Mouse (Mus musculus) adrenal gland, adult (tissue): Measurements from ENCODE around the gene Smyd2.

Experiments
- DNase-seq, 2 experiments: peaks; one replicate each; pipeline ENCODE4 v3.0.0; 2022 to 2023; ENCODE audit warnings: low spot score in 1 of 2; ENCODE audit not compliant: inconsistent age in 2 of 2

The Smyd2 gene

DNA sequence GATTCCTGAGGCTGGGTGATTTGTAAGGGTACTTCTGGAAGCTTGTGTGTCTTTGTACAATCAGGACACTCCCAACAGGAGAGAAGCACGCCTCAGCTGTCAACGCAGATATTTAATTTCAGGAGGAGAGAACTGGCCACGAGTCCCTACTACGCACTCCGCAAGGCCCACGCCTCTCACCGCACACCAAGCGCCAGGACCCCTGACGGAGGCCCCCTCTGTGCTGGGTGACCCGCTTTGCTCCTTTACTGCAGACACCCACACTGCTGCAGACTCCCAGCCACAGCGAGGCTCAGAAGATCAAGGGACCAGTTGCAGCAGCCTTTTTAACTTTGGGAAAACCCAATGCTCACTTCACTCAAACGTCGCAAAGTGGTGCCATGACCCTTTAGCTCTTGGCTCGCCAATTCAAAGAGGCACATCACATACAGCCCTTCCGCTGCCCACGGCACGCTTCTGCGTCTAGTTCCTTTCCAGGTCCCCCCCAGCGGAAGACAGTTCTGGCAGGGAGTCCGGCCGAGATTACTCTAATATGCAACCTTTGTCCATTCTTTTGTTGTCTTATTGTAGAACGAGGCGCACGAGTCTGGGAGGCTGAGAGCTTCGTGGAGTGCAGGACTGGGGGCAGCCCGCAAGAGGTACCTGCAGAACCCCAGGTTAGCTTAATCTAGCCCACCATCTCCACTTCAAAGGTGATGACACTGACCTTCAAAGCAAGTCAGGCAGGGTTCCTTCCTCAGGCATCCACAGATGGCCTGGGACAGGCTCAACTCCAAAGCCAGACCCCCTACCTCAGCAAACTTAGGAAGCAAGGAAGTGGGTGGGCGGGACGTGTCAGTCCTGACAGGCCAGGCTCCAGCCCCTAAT lies 1.2 kb downstream of the Smyd2 start:
- peak; percentile 26 to 55 for DNase-seq

DNA sequence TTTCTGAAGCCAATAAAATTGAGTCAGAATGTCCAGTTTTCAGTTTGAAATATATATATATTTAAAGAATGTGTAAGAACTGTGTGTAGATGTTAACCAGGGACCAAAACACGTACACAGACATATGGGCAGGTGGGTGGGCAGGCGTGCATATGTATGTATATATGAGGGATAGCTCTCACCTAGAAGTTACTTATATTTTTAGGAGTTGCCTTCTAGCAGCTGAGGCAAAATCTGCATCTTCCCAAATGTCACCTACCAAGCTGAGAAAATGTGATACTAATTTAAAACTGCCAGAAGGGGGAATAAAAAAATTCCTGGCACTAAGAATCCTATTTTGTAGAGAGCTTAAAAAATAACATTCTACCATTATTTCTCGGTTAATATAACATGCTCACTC lies 2.4 kb downstream of the Smyd2 start:
- DNase-seq: no peak

DNA sequence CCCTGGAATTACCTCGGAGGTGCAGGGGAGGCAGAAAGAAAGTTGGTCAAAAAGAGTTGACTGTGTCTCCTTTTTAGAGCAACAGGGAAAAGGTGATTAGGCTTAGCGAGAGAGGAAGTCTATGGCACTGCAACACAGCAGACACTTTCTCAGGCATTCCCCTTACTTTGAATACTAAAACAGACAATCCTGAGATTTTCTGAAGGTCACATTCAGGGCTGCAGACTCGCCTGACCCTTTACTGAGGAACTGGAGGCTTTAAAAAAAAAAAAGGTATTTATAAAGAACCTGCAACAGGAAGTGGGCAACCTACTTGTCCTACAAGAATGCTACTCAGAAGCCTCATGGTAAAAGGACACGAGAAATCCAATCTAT lies 5.0 kb downstream of the Smyd2 start:
- no peak for DNase-seq

DNA sequence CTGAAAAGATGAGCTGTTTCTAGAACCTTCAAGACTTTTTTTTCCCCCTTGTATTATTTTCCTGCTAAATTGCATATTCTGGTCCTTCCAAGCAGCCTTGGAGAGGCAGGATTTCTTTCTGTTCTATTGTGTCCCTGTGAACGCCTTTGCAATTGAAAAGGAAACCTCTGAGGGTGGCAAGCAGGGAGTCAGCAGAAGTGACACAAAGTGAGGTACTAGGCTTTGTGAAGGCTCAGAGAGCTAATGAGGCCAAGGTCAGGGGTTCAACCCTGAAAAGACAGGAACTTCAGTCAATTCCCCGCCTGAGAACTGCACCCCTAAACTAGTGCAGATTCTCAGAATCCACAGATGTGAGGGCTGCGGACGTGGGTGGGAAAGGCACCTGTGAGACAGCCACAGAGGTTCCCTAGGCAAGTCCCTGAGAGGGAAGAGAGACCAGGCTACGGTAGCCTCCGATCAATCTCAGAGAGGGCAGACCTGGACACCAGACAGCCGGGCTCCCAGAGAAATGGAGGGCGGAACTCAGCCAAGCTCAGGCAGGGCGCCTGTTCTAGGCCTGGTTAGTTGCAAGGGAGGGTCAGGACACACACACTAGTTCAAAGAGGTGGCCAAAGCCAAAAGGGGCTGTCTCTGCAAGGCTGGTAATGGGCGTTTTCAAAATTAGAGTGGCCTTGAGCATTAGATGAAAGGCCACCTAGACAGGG lies 5.6 kb downstream of the Smyd2 start:
- DNase-seq: peak; percentile 43 to 78

DNA sequence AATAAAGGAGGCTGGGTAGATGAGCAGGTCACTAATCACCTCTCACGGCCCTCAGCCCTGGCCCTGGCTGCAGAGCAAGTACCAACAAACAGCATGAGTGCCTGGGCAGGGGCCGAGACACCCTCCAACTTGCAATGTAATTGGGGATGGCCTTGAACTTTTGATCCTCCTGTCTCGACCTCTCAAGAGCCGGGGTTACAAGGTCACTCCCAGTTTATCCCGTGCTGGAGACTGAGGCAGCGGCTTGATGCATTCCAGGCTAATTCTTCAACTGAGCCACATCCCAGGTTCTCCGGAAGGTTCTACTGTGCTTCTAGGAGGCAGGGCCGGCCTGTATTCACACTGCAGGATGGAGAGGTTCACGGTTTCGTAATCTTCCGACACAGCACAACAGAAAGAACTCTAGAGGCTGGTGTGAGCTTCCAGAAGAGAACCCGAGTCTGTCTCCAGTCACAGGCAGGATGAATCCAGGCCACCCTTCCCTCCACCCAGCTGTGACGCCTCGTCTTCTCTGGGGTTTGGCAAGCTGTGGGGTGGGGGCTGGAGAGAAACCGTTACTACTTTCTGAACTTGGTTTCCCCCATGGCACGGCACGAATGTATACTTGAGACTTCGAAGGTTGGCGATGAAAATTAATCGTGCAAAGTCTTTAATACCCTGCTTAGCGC lies 8.9 kb downstream of the Smyd2 start:
- DNase-seq: no peak

DNA sequence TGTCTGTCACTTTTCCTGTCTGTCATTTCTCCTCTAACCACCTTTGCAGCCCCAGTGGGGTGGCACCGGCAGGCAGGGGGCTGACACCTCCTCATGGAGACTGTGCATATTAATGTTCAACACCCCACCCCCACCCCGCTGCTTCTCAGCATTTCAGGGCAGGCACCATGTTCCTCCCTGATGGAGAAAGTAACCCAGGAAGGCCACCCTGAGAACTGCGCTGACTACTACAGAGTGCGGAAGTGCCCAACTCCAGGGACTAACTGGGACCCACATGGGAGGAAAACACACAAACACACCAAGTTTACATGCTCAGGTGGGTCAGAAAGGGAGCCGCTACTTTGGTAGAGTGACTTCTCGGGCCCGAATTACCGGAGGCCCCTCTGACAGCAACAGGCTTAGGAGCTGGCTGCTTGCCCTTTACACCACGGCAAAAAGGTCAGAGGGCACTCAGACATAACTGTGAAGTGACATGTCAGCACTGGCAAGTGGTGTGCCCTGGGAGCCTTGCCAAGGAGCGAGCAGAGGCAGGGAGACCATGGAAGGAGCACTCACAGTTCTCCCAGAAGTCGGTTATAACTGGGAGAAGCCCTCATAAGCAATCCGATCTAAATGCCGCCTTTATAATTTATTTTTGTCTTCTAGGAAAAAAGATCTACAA lies 11.3 kb downstream of the Smyd2 start:
- peak; percentile 69 to 88 for DNase-seq

DNA sequence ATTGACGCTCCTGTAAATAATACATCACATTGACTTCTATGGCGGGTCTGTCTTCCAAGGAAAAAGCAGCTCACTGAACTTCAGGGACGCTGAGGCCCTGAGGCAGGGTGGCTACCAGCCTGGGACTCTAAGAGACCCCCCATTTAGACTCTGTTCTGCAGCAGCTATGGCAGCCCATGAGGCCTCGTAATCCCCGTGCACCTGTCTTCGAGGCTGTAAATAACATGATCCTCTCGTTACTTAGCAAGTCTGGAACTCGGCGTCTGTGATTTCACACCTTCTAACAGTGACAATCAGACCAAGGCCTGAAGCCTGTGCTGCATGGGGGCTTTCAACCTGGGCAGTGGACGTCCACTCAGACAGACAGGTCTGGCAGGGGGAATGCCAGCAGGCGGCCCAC lies 19.0 kb downstream of the Smyd2 start:
- no peak for DNase-seq

DNA sequence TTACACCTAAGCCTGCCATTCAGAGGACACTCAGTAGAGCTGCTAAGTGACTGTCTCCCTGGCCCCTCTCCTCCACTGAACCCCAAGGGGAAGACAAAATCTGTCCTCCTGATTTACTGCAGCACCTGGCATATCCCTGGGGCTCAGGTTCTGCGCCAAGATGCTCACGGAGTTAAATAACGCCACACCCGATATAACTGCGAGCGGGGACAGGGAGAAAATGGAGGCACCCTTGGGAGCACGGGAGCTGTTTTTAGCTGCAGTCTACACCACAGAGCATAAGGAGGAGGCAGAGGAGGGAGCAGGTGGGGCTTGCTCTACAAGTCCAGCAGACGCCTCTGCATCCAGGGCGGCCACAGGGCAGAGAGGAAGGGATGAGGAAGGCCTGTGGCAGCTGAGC lies 19.8 kb downstream of the Smyd2 start:
- DNase-seq: no peak

DNA sequence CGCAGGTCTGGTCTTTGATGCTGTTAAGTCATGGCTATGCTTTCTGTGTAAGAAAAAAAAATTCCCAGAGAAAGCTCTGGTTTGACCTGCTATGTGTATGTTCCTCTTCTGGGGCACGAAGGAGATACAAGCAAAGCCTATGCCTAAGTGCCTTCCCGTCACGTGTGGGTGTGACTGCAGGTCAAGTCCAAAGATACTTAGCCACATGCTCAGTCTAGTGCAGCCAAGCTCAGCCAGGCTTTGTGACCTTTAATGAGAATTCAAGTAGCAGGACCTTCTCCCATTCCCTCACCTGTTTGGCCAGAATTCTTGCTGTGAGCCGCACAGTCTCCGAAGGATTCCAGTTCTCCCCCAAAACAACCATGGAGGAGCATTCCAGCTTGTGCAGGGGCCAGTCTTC lies 22.6 kb downstream of the Smyd2 start:
- DNase-seq: no peak

DNA sequence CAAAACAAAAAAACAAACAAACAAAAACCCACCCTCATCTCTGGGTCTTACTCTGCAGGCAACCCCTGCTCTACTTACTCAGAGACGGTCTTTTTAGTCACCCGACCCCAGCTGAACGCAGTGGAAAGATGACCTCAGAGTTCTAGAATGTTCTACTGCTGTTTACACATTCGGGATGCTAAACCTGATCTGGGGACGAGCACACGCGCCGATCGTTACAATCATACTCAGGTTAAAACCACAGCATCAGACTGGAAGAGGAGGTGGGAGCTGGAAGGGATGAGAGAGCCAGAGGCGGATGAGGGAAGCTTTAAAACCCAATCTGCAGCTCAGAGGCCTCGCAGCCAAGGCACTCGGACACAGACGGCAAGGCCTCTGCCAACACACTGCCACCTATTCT lies 23.5 kb downstream of the Smyd2 start:
- DNase-seq: no peak

DNA sequence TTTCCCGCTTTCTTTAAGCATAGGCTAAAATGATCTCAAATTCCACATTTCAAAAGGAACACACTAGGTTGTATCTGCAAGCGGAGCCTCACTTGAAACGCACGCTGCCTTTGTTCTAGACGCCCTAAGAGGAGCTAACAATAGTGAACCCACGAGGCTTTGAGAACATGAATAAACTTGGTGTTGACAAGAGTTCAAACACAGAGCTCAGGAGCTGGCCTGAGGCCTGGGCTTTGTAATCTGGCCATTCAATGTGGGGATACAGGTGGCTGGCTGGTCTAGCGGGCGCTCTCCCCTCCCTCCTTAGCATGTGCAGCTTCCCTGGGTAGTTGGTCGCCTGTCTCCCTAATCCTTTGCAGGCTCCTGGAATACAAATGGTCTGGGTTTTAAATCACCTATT lies 24.3 kb downstream of the Smyd2 start:
- no peak for DNase-seq

DNA sequence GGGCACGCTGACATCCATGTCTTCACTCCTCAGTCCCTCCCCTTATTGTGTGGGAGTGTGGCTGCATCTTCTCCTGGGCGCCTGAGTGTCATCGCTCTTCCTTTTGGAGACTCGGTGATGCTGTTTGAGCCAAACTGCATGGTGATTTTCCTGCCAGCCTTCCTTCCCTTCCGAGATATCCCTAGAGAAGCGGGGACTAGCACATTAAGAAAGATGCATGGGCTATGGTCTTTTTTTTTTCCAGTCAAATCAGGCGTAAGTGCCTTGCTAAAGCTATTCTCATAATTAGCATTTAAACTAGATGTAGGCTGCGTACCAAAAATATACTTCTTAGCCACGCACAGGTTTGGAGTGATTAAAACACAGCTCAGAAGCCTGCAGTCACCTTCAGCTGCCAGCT lies 28.0 kb downstream of the Smyd2 start:
- DNase-seq: no peak

DNA sequence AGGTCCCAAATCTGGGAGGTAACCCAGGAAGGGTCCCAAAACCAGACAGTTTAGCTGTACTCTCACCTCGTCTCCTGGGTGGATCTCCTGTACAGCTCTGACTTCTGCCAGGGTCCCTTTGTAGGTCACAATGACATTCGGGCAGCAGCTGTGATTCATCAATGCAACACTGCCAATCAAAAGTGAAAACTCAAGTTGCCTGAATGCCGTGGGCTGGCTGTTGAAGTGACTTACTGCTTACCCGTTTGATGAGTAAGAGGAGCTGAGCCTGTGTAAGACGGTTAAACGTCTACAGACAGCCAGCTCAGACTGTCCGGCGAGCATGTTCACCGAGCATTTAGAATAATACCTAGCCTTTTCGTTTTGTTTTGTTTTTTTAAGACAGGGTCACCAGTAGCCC lies 33.4 kb downstream of the Smyd2 start:
- peak in 1 of 2 experiments; percentile 59 for DNase-seq

DNA sequence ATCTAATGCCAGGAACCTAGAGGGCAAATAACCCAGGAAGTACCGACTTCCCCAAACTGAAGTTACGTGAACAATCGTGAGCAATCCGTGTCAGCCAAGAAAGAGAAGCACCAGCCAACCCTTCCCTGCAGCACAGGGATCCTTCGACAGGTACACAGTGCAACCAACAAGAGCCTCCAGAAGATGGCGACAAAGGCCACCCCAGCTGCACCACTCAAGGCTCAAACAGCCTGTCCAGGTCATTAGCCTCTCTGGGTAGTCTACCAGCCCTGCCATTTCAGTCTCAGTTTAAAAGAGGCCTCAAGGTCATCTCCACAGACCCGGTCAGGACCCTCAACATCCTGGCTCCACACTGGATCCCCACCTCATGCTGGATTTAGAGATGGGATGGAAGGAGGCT lies 34.6 kb downstream of the Smyd2 start:
- peak; percentile 69 to 87 for DNase-seq

DNA sequence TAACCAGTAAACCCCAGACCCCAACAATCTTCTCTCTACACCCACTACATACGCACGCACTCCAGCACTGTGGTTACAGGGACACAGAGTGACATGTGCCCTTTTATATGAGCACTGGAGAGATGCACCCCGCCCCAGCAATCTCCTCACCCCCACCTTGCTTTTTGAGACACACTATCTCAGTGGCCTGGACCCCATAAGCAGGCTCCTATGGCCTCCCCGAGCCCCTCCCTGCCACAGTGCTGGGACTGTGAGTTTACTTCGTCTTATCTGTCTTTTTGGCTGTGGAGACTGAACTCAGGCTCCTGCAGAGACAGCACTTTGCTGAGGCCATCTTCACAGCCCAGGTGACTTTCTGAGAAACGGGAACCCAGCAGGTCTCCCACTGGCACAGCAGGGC lies 36.2 kb downstream of the Smyd2 start:
- no peak for DNase-seq

DNA sequence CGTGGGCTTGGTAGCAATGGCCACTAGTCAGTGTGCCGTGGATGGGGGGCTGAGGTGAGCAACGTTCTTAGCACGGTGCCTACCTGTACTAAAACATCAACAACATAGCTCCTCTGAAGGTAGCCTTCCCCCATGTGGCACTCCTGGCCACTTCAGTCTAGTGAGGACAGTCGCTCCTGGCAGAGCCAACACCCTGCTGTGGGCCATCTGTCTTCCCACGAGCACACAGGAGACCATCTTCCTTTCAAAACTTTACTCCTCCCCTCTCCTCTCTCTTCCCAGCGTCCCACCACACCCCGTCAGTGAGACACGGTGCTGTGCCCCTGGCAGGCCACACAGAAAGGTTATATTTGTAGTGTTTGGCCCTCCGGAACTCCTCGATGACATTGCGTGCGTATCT lies 37.2 kb downstream of the Smyd2 start:
- no peak for DNase-seq

DNA sequence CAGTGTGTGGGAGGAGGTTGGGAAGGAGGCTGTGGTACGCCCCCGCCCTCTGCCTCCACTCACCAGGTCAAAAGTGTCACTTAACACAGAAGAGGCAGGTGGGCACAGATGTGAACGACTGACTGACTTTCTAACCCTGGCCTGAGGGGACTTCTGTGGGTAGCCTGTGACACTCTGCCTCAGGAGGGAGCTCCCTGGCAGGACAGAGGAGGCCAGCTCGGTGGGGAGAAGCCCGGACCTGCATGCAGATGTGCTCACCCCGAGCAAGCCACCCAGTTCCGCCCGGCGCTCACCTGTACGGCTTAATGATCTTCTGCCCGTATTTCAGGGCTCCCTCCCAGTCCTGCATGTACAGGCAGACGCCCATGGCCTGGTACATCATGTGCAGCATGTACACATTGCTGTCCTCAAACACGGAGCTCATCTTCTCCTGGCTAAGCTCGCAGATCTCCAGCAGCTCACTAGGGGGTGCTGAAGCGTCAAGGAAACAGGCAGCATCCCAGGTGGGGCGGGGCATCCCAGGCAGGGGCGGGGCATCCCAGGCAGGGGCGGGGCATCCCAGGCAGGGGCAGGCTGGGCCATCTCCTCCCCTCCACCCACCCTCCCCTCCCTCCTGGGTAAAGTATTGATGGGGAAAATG lies 38.5 kb downstream of the Smyd2 start:
- DNase-seq: peak; percentile 44 to 81

DNA sequence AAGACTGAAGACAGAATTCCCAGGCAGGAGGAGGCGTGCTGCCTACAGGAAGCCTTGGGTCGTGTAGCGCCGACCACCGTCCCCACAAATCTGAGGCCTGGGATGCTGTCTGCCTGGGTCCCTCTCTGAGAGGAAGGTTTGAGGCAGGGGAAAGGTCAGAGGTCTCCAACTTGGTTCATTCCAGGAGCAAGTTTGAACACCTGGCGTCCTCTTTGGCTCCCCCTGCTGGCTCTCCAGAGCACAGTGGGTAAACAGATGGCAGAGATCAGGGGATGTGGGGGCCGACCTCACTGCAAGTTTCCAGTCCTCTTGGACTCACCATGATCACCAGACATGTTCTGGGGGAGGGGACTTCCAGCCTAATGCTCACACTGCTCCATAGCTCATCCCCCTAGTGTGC lies 39.3 kb downstream of the Smyd2 start:
- DNase-seq: peak; percentile 43 to 70

DNA sequence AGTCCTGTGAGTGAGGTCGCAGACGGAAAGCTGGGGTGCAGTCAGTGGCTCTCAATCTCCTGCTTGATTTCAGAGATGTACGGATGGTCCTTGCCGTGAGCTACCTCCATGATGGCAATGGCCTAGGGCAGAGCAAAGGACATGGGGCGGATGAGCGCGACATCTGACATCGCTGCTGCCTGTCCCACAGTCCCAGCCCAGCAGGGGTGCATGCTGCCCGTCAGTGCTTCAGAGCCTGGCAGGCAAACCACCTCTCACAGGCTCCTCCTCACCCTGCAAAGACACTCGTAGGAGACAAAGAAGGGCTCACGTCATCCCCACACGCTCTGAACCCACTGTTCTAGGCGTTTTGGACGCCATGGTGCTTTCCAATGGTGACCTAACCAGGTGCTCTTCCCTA lies 41.4 kb downstream of the Smyd2 start:
- DNase-seq: peak in 1 of 2 experiments; percentile 35

DNA sequence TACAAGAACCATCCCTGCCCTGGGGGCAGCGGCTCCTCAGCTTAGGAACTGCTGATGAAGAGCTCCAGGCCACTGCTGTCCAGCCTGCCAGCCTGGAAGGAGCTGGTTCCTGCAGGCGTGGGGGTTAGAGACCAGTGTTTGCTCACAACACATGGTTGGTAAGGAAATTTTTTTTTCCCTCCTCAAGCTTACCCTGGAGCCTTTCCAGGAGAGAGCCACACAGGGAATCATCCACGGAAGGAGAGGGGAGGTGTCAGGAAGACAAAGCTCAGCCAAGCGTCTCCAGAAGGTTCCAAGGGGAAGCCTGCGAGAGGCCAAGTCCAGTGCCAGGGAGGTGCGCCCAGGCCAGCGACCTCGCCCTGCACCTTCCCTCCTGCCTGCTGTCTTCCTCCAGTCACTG lies 42.2 kb downstream of the Smyd2 start:
- DNase-seq: peak; percentile 41 to 74

DNA sequence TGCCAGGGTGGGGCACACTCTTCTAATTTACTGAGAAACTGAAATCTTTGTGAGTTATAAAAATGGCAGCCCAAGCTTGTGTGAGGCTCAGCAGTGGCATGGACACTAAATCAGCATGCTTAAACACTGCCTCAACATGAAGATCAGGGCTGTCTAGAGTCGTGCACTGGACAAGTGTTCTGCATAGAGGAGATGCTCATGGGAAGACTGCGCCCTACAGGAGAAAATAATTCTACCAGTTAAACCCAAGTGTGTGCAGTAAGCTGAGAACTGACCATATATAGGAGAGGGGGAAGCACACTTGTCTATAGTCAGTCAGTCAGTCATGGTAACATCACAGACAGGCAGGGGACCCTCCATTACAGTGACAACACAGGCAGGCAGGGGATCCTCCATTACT lies 43.0 kb downstream of the Smyd2 start:
- no peak for DNase-seq
